Mouse (Mus musculus): ENCODE data around the gene Trak2. TPM values are rescaled to one million over a fixed set of nuclear protein-coding genes. Genes with fewer than 3 reads are reported as not detected.

Trak2 gene
- total and polyA plus RNA-seq, 3 experiments = 11.4 to 107 (median 15.5) TPM

DNA sequence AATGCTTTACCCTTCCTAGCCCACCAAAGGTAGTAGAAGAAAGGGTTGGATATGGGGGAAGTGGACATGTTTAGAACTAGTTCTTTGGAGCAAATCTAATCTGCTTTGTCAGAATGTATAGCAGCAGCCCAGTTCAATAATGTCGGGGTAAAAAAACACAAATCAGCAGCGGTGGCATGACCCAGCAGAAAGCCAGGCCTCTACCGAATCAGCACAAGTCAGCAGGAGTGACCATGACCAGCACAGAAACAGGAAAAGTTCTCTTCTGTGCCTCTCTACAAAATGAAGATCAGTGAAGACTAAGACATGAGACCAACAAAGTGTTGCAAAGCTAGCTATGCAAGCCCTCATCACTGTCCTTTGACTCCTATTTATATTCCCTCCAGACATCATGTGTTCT, 9.0 kb upstream of the Trak2 start:
- Histone ChIP-seq H3K4me3 (ENCODE audit: control insufficient read depth in 1 of 2, insufficient read depth in 1 of 2, low read depth in 2 of 2, low read length in 2 of 2) (no peak overlapping the region), H3K27me3 (ENCODE audit: control insufficient read depth in 1 of 2, insufficient read depth in 2 of 2, low read length in 2 of 2) (no peaks in the 10 kb centered on the region), H3K36me3 (ENCODE audit: control insufficient read depth in 1 of 2, insufficient read depth in 2 of 2, low read length in 2 of 2) (no peaks in the 10 kb centered on the region; a peak in 2 of 4 replicates), H3K9me3 (replicated peaks; ENCODE audit: insufficient read depth, low read length) (no peaks in the 10 kb centered on the region), H3K4me1 (ENCODE audit: control insufficient read depth in 1 of 2, insufficient read depth in 2 of 2, low read length in 2 of 2) (no peaks in the 10 kb centered on the region), H3K79me2 (ENCODE audit: control insufficient read depth, insufficient read depth, low read length, poor library complexity) (no peaks in the 10 kb centered on the region), H3K9ac (ENCODE audit: control insufficient read depth, low read depth, low read length, poor library complexity, severe bottlenecking) (no peak overlapping the region), H3K27ac (ENCODE audit: control insufficient read depth, low read depth, low read length) (no peak overlapping the region)
- no peak for DNase-seq (ENCODE audit: low read depth, low spot score)
- TF ChIP-seq ZMIZ1 (IDR thresholded peaks at IDR 0.05; ENCODE audit: low read depth, low read length) = no peak
- TF ChIP-seq CHD1 (IDR thresholded peaks at IDR 0.05; ENCODE audit: low read depth, low read length) = no peak
- no peak for TF ChIP-seq SMC3 (IDR thresholded peaks at IDR 0.05; ENCODE audit: low read depth, low read length)

DNA sequence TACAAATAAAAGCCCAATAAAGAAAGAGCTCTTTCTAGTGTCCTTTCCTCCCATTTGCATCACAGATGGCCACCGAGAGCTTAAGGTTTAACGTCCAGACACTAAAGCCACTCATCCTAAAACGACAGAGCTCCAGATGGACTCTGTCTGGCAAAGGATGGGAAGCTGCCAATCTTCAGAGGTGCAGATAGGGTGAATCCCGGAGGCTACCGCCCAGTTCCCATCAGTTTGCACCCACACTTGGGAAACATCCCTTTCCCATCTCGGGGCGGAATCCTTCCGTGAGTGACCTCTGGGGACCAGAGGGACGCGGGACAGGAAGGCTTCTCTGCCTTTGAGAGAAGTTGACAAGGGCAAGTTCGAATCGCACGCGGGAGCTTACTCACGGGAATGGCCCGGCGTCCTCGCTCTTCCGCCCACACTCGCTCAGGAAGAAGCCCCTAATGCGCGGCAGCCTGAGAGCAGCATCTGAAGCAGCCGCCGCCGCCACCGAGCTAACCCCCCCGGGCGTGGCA, 322 bp downstream of the Trak2 start:
- no peaks in the 10 kb centered on the region for H3K27me3 ChIP-seq (ENCODE audit: control insufficient read depth in 1 of 2, insufficient read depth in 2 of 2, low read length in 2 of 2)
- peaks cover 43% of the 10 kb centered on the region for H3K79me2 ChIP-seq (ENCODE audit: control insufficient read depth, insufficient read depth, low read length, poor library complexity)
- H3K27ac ChIP-seq (ENCODE audit: control insufficient read depth, low read depth, low read length) = peak overlapping the region; percentile 53
- H3K4me3 ChIP-seq (ENCODE audit: control insufficient read depth in 1 of 2, insufficient read depth in 1 of 2, low read depth in 2 of 2, low read length in 2 of 2) = peak overlapping the region; percentile 85 to 86
- H3K36me3 ChIP-seq (ENCODE audit: control insufficient read depth in 1 of 2, insufficient read depth in 2 of 2, low read length in 2 of 2) = peaks cover 0 to 46% of the 10 kb centered on the region in 2 experiments; a peak in 2 of 4 replicates
- DNase-seq (ENCODE audit: low read depth, low spot score) = no peak
- peaks cover 22 to 25% of the 10 kb centered on the region in 2 experiments for H3K4me1 ChIP-seq (ENCODE audit: control insufficient read depth in 1 of 2, insufficient read depth in 2 of 2, low read length in 2 of 2)
- H3K9me3 ChIP-seq (replicated peaks; ENCODE audit: insufficient read depth, low read length) = no peaks in the 10 kb centered on the region
- H3K9ac ChIP-seq (ENCODE audit: control insufficient read depth, low read depth, low read length, poor library complexity, severe bottlenecking) = peak overlapping the region; percentile 79
- no peak for TF ChIP-seq CHD1 (IDR thresholded peaks at IDR 0.05; ENCODE audit: low read depth, low read length)
- TF ChIP-seq POLR2A (IDR thresholded peaks at IDR 0.05; ENCODE audit: control insufficient read depth in 1 of 2, insufficient read depth in 1 of 2, low read depth in 1 of 2, low read length in 2 of 2, poor library complexity in 1 of 2) = peak; percentile 68 to 86; a peak in 3 of 4 replicates
- no peak for TF ChIP-seq MXI1 (IDR thresholded peaks at IDR 0.05; ENCODE audit: low read depth, low read length)
- no peak for TF ChIP-seq ZNF384 (IDR thresholded peaks at IDR 0.05; ENCODE audit: low read depth, low read length)
- TF ChIP-seq ZKSCAN1 (IDR thresholded peaks at IDR 0.05; ENCODE audit: low read depth, low read length) = no peak
- no peak for TF ChIP-seq BHLHE40 (IDR thresholded peaks at IDR 0.05; ENCODE audit: borderline replicate concordance, low read depth, low read length)
- TF ChIP-seq TBP (IDR thresholded peaks at IDR 0.05; ENCODE audit: low read depth, low read length) = no peak
- TF ChIP-seq MAFK (IDR thresholded peaks at IDR 0.05; ENCODE audit: borderline replicate concordance, low read depth, low read length) = no peak
- TF ChIP-seq USF2 (IDR thresholded peaks at IDR 0.05; ENCODE audit: borderline replicate concordance in 1 of 2, insufficient read depth in 1 of 2, low read depth in 1 of 2, low read length in 2 of 2) = no peak
- peak; percentile 79 for TF ChIP-seq ZMIZ1 (IDR thresholded peaks at IDR 0.05; ENCODE audit: low read depth, low read length)
- TF ChIP-seq USF1 (IDR thresholded peaks at IDR 0.05; ENCODE audit: low read depth, low read length) = no peak
- TF ChIP-seq CHD2 (IDR thresholded peaks at IDR 0.05; ENCODE audit: low read length) = no peak
- no peak for TF ChIP-seq SIN3A (IDR thresholded peaks at IDR 0.05; ENCODE audit: low read length)
- no peak for TF ChIP-seq E2F4 (IDR thresholded peaks at IDR 0.05; ENCODE audit: borderline replicate concordance, low read depth, low read length)
- no peak for TF ChIP-seq MEF2A (IDR thresholded peaks at IDR 0.05; ENCODE audit: extremely low read depth, insufficient replicate concordance, low read depth, low read length, poor library complexity, severe bottlenecking)
- no peak for TF ChIP-seq GABPA (IDR thresholded peaks at IDR 0.05; ENCODE audit: low read depth, low read length)
- TF ChIP-seq RCOR1 (IDR thresholded peaks at IDR 0.05; ENCODE audit: low read depth, low read length) = no peak
- TF ChIP-seq ELF1 (IDR thresholded peaks at IDR 0.05; ENCODE audit: low read depth, low read length) = no peak; the same call in 1 of the 2 replicates
- TF ChIP-seq JUND (IDR thresholded peaks at IDR 0.05; ENCODE audit: low read depth, low read length) = no peak
- TF ChIP-seq HCFC1 (IDR thresholded peaks at IDR 0.05; ENCODE audit: low read depth, low read length) = no peak
- TF ChIP-seq MAX (IDR thresholded peaks at IDR 0.05; ENCODE audit: low read length) = peak; percentile 36; the same call in 1 of the 2 replicates
- TF ChIP-seq GATA1 (IDR thresholded peaks at IDR 0.05; ENCODE audit: low read depth, low read length) = no peak
- TF ChIP-seq UBTF (IDR thresholded peaks at IDR 0.05; ENCODE audit: borderline replicate concordance, insufficient read depth, low read depth, low read length) = no peak
- TF ChIP-seq ZC3H11A (IDR thresholded peaks at IDR 0.05; ENCODE audit: low read depth, low read length) = no peak
- TF ChIP-seq CTCF (IDR thresholded peaks at IDR 0.05 in 2 of 3, conservative IDR thresholded peaks at IDR 0.05 in 1 of 3; ENCODE audit: control insufficient read depth in 1 of 3, insufficient read depth in 1 of 3, low read depth in 2 of 3, low read length in 3 of 3, poor library complexity in 1 of 3, severe bottlenecking in 1 of 3) = no peak
- no peak for TF ChIP-seq MYB (IDR thresholded peaks at IDR 0.05; ENCODE audit: low read depth, low read length)
- no peak for TF ChIP-seq SMC3 (IDR thresholded peaks at IDR 0.05; ENCODE audit: low read depth, low read length)
- no peak for TF ChIP-seq TCF12 (IDR thresholded peaks at IDR 0.05; ENCODE audit: low read depth, low read length)
- no peak for TF ChIP-seq RAD21 (IDR thresholded peaks at IDR 0.05; ENCODE audit: low read depth, low read length)
- TF ChIP-seq ETS1 (IDR thresholded peaks at IDR 0.05; ENCODE audit: low read depth, low read length) = no peak
- no peak for TF ChIP-seq EP300 (IDR thresholded peaks at IDR 0.05; ENCODE audit: low read depth in 1 of 2, low read length in 2 of 2)

All from MEL (cell line).